Mouse (Mus musculus) layer of hippocampus, postnatal 36 days (tissue): Measurements from ENCODE around the gene Mtmr11. TPM values are rescaled to one million over a fixed set of nuclear protein-coding genes. Genes with fewer than 3 reads are reported as not detected.
"Not testable (repeated sequence)": the region's sequence is repeated elsewhere in the genome, so short reads cannot be mapped to it uniquely, and the experiment has no call there.

Experiments used
- DNase-seq, 2 experiments: peaks; one replicate each; pipeline ENCODE4 v3.0.0; 2022
- total RNA-seq, 2 experiments: library from RNA; stranded (reverse); gene quantifications; 2 replicates each; pipeline ENCODE4 v1.2.3; 2021

Mtmr11 gene
- total RNA-seq, 2 experiments from 2014 or later = 4.2 to 5.2 TPM

DNA sequence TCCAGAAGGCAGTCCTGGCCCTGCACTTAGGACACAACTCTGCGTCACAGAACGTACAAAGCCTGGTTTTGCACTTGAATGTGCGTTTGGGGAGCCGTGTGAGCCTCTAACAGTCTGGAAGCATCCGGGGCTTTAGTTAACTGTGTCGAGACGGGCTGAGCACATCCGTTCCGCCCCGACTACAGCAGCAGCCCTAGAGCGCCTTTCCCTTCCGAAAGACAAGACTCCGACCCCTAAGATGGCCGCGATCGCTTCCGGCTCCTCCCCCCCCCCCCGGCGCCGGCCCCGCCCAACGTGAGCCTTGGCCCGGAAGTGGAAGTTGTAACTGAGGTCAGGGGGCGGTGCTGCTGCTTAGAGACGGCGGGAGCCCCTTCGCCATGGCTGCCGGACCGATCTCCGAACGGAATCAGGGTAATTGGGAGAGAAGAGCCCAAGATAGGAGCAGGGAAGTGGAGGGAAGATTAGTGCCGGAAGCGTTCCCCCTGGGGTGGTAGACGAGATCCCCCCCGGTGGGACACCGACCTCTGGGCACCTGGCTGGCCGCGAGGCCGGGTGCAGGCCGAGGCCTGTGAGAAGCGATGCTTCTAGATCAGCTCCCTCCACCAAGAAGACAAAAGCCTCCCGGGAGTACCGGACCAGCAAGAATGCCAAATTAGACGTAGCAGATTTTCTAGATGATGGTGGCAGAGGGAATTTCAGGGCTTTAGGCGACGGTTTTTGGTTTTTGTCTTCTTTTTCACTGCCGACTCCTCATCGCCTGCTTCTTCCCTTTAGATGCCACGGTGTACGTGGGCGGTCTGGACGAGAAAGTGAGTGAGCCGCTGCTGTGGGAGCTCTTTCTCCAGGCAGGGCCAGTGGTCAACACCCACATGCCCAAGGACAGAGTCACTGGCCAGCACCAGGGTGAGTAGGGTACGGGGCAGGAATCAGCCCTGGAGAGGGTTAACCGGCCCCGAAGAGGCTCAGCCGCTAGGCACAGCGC, 10.7 kb downstream of the Mtmr11 start, which contains the start of gene Sf3b4:
Gene Sf3b4 (plus strand): TSS at position 136 of the 982 bp plus-strand sequence.
- peak; percentile 79 to 83 for DNase-seq

DNA sequence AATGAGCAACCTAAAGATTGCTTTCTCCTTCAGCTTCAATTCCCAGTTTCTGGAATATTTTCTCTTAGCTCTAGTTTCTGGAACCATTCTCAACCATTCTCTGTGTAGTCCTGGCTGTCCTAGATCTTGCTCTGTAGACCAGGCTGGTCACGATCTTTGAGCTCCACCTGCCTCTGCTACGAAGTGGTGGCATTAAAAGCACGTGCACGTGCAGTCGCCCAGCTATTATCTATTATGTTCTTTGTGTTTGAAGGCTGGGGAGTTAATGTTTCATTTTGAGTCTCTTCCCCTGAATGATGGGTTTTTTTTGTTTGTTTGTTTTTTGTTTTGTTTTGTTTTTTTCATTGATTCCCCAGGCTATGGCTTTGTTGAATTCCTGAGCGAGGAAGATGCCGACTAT, 11.4 kb downstream of the Mtmr11 start:
- no peak for DNase-seq

DNA sequence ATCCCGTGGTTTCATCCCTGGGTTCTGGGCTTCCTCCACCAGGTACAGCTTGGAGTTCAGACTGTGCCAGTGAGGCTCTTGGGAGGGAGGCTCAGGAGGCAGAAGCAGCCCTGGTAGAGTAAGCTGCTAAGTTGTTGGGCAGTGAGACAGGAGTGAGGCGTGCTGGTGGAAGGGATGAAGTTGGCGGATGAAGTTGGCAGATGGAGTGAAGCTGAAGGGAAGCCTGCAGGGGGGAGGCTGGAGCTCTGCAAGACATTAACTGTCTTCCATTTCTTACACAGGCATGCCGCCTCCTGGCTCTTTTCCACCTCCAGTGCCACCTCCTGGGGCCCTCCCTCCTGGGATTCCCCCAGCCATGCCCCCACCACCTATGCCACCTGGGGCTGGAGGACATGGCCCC, 12.2 kb downstream of the Mtmr11 start:
- not testable (repeated sequence) for DNase-seq

DNA sequence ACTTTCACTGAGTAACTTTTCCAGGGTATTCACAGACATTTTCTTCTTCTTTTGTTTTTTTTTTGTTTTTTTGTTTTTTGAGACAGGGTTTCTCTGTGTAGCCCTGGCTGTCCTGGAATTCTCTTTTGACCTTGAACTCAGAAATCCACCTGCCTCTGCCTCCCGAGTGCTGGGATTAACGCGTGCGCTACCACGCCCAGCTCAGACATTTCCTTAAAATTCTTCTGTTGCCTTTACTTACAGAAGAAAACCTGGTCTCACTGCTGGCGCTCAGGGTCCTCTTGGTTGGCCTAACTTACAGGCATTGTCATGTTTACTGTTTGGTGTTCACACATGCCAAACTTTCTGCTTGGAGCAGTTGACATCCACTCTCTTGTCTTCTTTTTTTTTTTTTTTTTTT, 13.4 kb downstream of the Mtmr11 start:
- no peak for DNase-seq

DNA sequence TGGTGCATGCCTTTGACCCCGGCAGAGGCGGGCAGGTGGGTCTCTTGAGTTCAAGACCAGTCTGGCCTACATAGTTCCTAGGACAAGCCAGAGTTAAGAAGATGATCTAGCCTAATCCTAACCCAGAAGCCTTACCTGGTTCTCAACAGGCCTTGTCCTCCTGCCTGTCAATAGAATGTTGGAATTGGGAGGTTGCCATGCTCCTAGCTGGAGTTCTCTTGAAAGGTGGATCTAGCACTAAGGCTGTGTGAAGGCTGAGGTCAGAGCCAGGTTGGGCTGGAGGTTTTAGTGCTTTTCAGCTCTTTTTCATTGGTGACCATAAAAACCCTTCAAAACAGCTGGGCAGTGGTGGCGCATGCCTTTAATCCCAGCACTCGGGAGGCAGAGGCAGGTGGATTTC, 16.6 kb downstream of the Mtmr11 start:
- no peak for DNase-seq

DNA sequence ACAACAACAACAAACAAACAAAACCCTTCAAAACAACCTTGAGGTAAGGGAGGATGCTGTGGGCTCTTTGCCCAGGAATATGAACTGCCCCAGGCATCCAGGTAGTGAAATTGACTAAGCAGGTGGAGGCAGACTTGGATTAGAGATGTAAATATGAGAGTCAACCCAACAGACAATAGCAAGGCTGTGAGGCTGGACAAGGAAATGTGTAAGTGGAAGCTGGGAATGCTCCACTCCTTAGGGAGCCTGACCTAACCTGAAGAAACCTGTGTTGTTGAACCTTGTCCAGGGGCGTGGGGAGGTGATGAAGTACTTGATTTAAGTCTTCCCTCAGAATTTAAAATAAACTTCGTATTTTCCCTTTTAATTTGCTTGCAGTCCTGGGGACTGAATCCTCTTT, 17.1 kb downstream of the Mtmr11 start:
- DNase-seq = no peak

DNA sequence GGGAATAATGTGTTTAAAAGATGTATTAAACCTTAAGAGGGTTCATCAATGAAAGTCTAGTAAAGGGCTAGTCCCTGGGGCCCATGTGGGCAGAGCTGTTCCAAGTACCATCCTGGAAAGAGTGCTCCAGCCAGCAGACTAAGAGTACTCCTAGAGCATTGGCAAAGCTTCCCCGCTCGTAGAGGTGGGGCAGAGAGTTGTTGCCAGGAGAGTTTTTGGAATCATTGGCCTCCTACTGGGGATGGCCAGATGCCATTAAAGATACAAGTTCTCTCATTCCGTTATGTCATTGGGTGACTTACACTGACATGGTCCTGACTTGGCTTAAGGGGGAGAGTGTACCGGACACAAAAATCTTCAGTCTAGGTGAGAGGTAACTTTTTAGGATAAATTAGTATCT, 17.7 kb downstream of the Mtmr11 start:
- DNase-seq = no peak

DNA sequence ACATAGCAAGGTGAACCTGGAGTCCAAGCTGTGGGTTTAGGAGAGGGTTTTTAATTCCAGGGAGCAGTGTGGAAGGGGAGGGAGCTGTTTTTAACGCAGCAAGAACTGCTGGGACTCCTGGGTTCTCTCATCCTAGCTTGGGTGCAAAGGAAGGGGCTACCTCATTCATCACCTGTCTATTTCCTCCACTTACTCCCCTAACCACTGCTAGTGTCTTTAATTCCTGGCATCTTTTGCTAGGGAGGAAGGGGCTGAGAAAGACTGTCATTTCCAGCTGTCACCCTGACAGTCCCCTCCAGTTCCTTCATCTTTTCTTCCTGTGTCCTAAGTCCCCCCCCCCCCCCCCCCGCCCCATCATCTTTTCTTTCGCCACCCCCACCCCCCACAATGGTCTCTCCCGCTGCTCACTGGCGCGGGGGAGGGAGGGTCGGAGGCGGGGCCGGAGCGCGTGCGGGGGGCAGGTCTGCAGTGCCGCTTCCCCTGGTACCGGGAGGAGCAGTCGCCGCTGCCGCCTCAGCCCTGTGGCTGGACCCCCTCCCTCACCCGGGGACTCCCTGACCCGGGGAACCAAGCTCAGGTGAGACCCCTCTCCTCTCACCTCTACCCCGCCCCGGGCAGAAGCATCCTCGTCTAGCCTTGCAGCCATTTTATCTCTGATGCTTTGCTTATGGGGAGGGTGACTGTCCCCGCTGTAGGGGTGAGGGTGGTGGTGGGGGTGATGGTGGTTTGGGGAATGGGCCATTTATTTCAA, 19.1 kb downstream of the Mtmr11 start, which contains the start of gene Sv2a:
Gene Sv2a (plus strand): TSS at position 425 of the 751 bp plus-strand sequence.
- peak; percentile 69 to 75 for DNase-seq

DNA sequence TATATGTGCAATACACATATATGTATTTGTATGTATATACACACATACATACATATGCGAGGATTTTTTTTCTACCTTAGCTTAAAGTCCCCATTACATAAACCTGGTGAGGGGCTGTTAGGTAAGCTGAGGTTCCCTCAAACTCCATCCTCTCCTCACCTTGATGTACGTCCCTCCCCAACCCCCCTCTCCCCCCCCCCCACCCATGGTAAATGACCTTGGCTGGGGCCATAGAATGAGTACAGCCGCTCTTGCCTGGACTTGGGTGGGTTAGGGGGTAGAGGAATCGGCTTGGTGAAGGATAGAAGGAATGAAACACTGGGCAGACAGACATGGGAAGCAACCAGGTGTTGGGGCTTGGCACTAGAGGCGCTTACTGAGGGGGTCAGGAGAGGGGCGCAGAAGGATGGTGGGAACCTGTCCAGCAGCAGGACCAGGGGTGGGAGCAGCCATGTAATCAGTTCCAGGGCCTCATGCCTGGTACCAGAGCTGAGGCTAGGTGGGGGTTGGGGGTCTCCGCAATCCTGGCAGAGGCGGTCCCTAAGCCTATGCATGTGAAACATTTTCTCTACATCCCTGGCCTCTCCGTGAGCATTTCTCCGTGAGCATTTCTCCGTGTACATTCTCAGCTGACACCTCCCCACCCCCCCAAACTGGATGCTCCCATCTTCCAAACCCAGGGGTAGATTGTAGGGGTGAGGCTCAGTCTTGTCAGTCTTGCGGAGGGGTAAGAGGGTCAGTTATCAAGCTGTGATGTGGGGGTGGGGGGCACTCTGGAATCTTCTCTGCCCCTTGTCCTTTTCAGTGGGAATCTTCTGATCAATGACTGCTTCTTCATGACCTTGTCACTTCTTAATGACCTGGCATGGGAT, 19.9 kb downstream of the Mtmr11 start:
- no peak for DNase-seq

DNA sequence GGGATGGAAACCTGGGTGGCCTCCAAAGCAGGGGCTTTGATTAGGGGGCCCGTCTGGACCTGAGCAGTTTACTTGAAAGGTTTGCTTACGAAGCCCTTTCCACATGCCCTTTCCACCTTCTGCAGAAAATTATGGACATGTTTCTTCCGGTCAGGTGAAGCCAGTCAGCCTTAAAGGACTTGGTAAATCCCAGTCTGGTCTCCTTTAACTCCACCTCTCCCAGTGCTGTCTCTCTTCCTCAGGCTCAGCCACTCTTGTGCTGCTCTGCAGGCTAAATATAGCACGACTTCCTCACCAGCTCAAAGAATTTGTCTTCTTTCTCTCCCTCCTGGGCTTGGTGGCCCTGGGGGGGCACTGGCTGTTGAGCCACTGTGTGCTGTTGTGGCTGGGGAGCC, 20.6 kb downstream of the Mtmr11 start:
- DNase-seq = no peak

DNA sequence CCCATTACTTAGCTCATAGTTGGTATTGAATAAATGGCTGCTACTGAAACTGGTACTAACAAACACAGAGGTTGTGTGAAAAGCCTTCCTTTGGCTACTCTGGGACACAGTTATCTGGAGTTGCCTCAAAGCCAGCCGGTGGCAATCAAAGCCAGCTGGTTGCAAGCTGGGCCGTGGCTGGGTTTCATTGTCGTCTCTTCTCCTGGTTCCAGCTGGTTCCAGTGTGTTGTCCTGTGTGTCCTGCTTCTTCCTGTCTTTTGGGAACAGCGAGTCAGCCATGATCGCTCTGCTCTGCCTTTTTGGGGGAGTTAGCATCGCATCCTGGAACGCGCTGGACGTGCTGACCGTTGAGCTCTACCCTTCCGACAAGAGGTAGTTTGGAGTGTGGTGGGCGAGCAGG, 31.2 kb downstream of the Mtmr11 start:
- DNase-seq = no peak

DNA sequence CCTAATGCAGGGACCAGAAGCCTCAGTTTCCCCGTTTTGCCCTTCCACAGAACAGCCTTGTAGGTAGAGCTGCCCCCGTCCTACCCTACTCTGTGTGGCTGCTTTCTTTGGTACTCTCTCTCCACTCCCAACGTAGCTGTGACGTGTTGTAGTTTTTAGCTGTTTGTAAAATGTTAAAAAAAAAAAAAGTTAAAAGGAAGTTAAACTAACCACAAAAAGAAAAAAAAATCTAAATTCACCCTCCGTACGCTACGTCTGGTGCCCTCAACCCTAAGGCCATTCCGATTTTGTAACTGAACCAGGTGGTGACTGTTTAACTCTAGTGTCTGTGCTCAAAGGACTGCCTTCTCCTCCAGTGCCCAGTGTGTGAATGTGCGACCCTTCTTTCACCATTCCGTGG, 33.2 kb downstream of the Mtmr11 start:
- DNase-seq = no peak

DNA sequence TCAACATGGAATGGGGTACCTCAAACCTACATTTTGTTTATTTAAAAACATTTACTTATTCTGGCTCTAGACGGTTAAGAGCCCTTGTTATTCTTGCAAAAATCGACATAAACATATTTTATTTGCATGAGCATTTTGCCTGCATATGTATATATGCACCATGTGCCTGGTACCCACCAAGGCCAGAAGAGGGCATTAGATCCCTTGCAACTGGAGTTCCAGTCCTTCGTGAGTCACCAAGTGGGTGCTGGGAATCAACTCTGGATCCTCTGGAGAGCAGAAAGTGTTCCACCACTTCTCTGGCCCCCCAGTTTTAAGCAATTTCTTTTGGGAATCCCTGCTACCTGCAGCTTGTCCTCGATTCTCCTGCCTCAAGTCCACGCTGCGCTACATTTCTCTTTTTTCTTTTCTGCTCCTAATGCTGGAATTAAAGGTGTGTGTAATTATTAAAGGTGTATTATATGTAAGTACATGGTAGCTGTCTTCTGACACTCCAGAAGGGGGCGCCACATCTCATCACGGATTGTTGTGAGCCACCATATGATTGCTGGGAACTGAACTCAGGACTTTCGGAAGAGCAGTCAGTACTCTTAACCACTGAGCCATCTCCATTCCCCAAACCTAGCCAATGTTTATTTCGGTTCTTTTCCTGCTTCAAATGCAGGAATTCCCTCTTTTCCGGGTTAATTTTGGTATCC, 34.0 kb downstream of the Mtmr11 start:
- DNase-seq = no peak

DNA sequence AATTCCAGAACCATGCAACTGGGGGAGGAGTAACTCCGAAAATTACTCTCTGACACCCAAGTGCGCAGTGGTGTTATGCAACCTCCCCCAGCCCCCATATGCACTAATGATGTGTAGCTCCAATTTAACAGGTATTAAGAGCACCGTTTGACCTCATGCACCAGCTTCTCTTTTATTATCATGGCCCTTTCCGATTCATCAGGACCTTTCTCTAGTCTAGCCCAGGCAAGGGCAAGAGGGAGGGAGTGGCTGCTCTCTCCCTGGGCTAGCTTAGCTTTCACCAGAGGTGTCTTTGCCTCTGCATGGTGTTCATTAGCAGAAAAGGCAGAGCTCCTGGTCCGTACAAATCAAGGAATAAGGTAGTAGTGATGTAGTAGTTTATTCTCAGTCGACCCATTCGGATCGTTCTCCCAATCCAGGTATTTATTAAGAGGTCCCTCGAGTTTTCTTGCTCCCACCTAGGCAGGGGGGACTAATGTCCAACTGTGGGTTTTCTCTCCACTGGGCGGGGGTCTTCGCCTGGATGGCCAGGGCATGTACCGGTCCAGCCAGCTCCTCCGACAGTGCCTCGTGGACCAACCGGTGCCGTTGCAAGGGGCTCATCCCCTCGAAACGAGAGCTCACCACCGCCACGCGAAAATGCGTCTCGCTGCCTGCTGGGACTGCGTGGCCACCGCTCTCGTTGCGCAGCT, 34.8 kb downstream of the Mtmr11 start:
- DNase-seq = no peak

DNA sequence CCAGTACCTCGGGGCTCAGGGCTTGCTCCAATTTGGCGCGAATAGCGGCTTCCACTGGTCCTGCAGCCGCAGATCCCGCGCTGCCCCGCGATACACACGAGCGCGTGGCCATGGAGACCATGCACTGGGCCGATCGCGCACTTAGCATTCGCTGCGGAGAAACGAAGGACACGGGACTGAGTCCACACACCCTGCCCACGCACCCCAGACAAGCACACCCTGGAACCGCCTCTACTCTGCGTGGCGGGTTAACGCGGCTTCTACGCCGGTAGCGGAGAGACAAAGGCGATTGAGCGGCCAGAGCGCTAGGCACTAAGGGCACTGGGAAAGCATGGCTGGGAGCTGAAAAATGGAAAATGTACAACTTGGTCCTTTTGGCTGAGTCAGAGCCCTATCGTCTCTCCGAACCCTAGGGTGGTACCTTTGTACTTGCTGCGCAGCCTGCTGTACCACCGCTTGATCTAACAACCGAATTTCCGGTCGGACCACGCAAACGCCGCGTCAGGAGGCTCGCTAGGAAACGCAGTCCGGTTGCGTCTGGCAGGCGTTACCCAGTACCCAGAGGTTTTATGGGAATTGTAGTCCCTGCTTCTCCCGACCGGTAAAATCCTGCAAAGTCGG, 35.4 kb downstream of the Mtmr11 start:
- peak; percentile 92 to 94 for DNase-seq

DNA sequence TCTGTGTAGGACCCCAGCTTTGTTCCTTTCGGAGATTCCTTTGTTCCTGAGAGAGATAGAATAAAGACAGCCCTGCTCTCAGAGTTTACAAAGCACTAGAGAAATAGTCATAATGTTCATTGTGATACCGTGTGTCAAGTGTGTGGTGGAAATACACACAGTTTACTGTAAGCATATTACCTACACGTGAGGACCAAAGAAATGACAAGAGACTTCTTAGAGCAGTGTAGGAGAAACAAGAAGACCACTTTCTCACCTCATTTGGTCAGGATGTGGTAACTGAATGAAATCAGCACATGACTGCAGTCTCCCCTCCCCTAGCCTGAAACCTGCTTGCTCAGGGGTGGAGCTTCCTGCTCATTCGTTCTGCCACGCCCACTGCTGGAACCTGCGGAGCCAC, 36.4 kb downstream of the Mtmr11 start:
- no peak for DNase-seq

DNA sequence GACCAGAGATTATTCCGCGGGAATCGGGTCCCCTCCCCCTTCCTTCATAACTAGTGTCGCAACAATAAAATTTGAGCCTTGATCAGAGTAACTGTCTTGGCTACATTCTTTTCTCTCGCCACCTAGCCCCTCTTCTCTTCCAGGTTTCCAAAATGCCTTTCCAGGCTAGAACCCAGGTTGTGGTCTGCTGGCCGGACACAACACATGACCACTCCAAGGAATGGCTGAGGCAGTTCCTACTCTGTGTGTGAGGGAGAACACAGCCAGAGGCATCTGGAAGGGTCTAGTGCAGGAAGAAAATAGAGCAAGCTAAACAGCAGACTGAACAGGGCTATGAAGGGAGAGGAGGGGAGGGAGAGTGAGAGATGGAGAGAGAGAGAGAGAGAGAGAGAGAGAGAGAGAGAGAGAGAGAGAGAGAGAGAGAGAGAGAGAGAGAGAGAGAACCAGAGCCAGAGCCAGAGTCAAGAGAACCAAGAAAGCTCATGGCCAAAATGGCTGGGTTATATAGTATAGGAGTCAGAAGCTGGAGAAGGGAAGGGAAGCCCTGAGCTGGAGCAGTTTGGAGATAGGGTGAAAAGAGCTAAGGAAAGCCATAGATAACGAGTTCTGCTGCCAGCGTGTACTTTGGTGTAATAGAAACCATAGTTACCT, 36.9 kb downstream of the Mtmr11 start:
- DNase-seq = not testable (repeated sequence)

DNA sequence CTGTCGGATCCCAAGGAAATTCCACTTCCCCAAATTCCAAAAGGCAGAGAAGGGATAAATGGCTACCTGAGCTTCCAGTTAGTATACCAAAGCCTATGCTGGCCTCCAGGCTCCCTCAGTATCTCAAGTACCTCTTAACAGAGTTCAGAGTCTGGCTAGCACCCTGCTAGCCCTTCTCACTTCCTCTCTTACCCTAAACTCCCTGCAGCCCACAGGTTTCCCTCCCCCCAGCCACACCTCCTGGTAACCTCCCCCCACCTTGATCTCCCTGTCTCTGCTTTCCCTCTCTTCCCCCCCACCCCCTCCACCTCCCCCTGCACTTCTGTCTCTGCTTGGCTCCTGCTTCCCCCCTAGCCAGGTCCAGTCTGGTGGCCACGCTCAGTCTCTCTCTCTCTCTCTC, 37.9 kb downstream of the Mtmr11 start:
- no peak for DNase-seq

DNA sequence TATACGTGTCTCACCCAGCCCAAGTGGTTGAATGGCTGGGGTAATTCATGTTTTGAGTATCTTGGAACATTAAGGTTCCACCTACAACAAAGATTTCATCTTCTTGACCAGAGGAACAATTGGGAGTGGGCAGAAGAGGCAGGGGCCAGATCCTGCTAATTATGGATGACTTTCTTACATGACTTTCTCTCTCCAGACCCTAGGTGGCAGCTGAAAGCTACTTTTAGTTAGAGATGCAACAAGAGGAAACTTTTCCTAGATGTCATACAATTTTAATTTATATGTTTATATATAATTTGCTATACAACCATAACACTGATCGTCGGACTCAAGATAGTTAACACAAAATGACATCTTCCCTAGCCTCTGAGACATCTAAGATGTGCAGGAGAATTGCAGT, 46.0 kb downstream of the Mtmr11 start:
- DNase-seq = no peak

DNA sequence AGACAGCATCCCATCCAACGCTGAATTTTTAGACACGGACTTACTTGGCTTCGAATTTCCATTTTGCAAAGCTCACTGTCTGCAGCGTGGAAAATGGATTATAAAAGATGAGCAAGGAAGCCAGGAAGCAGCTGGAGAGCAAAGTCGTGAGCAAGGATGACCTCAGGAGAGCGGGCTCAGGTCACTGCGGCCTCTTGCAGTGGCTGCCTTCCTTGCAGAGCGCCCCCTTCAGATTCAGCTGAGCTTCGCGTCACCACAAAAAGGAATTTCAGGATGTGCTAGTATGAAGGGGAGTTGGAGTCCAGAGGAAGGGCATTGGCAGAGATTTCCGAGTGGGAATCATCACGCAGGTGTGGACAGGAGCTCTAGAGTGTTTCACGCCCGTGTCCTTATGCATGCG, 47.4 kb downstream of the Mtmr11 start:
- DNase-seq = no peak
